Mouse (Mus musculus) spleen, adult 2 months (tissue): Measurements from ENCODE around the gene Myh9. TPM values are rescaled to one million over a fixed set of nuclear protein-coding genes. Genes with fewer than 3 reads are reported as not detected.
"Not testable (repeated sequence)": the region's sequence is repeated elsewhere in the genome, so short reads cannot be mapped to it uniquely, and the experiment has no call there.

Experiments used
- DNase-seq, 2 experiments: peaks; one replicate each; pipeline versions ENCODE4 v3.0.0 to v3.0.0-alpha.2; 2012 to 2021; ENCODE audit warnings: low spot score in 2 of 2, low read depth in 1 of 2
- H3K27ac ChIP-seq: fragments of 200-500 bp; 2 replicates; pipeline ENCODE4 v1.5.1; 2012; ENCODE audit warnings: low read length, inconsistent platforms; ENCODE audit not compliant: insufficient read depth
- H3K27me3 ChIP-seq: fragments of 200-500 bp; 2 replicates; pipeline ENCODE4 v1.6.1; 2012; ENCODE audit warnings: mild to moderate bottlenecking, moderate library complexity, low read length, inconsistent platforms; ENCODE audit not compliant: control insufficient read depth, insufficient read depth
- H3K36me3 ChIP-seq: fragments of 200-500 bp; 2 replicates; pipeline ENCODE4 v1.6.1; 2012; ENCODE audit warnings: mild to moderate bottlenecking, low read length, inconsistent platforms; ENCODE audit not compliant: control insufficient read depth, insufficient read depth
- H3K4me1 ChIP-seq: fragments of 200-500 bp; 2 replicates; pipeline ENCODE4 v1.6.1; 2011; ENCODE audit warnings: inconsistent platforms; ENCODE audit not compliant: control insufficient read depth, insufficient read depth, insufficient read length
- H3K4me3 ChIP-seq: fragments of 200-500 bp; 2 replicates; pipeline ENCODE4 v1.5.1; 2011; ENCODE audit warnings: mild to moderate bottlenecking, inconsistent platforms; ENCODE audit not compliant: insufficient read depth, insufficient read length; ENCODE audit errors: extremely low read depth
- CTCF ChIP-seq: fragments of 200-500 bp; IDR thresholded peaks from 2 replicates; pipeline ENCODE4 v1.5.1; 2011; ENCODE audit warnings: mild to moderate bottlenecking, inconsistent platforms; ENCODE audit not compliant: insufficient read depth, insufficient read length, insufficient replicate concordance; ENCODE audit errors: extremely low read depth
- POLR2A ChIP-seq: fragments of 200-500 bp; IDR thresholded peaks from 2 replicates; pipeline ENCODE4 v1.6.1; 2011; ENCODE audit warnings: low read depth, low read length, inconsistent platforms
- WGBS: fragments of 180-500 bp; shearing (Covaris S2); methylation state at CpG from one replicate; pipeline ENCODE4 v1.1.7; 2018; 5-methylcytosine and 5-hydroxymethylcytosine counted together
- polyA plus RNA-seq: library from polyadenylated mRNA; depleted of rRNA; stranded (reverse); fragments of >200 nt; gene quantifications from 2 replicates; pipeline ENCODE4 v1.2.3, GENCODE M21; 2012

Gene Myh9
- polyA plus RNA-seq, 1 experiment: 138 TPM

DNA sequence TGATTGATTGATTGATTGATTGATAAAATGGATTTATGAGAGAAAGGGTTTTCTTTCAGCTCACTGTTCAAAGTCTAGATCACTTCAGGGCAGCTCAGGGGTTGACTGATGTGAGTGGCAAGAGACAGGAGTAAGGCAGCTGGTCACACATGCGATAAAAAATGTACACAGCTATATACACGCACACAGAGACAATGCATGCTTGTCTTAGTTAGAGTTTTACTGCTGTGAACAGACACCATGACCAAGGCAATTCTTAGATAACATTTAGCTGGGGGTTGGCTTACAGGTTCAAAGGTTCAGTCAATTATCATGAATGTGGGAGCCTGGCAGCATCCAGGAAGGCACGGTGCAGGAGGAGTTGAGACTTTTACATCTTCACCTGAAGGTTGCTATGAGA, 31.0 kb upstream of the Myh9 start:
- H3K4me1 ChIP-seq: no peaks in the 10 kb centered on the region; the same call in 1 of the 2 replicates
- no peaks in the 10 kb centered on the region for H3K27me3 ChIP-seq
- DNase-seq: no peak
- H3K36me3 ChIP-seq: no peaks in the 10 kb centered on the region
- 90% methylated on average over 3 of the region's 3 CpGs for WGBS
- no peak overlapping the region for H3K4me3 ChIP-seq
- TF ChIP-seq POLR2A (no peak), CTCF (no peak)
- H3K27ac ChIP-seq: no peak overlapping the region

DNA sequence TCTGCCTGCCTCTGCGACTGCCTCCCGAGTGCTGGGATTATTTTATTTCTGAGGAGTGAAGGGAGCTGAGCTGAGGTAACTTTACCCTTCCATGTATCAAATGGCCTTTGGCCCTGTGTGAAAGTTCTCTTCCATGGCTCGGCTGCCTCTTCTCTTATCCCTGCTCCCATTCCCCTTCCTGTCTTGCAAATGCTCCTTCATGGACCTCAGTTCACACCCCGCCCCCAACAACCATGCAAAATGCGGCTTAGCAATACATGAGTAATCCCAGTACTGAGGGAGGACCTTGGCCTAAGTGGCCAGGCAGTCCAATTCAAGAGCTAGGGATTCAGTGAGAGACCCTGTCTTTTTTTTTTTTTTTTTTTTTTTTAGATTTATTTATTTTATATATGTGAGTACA, 26.4 kb upstream of the Myh9 start:
- Histone ChIP-seq H3K27me3 (no peaks in the 10 kb centered on the region), H3K27ac (no peak overlapping the region)
- 95% methylated on average over 5 of the region's 5 CpGs for WGBS

GRCm38 (mm10) chr15:77867231-77867968, 25.4 kb upstream of the Myh9 start:
- H3K27ac ChIP-seq: 0 out of 2 replicates have a peak overlapping the region, but pooled peaks have one; percentile 44
- not testable (repeated sequence) for H3K36me3 ChIP-seq, H3K27me3 ChIP-seq, H3K4me3 ChIP-seq, H3K4me1 ChIP-seq, DNase-seq
- WGBS: 75% methylated on average over 8 of the region's 10 CpGs

More for the DNA sequence above, 26.4 kb upstream of the Myh9 start:
- DNase-seq: no peak
- Histone ChIP-seq H3K4me3 (no peak overlapping the region), H3K36me3 (no peaks in the 10 kb centered on the region), H3K4me1 (no peaks in the 10 kb centered on the region; the same call in 1 of the 2 replicates)
- TF ChIP-seq CTCF (no peak), POLR2A (no peak)

- no peak for DNase-seq
- 80% methylated on average over 11 of the region's 11 CpGs for WGBS
- TF ChIP-seq CTCF (no peak), POLR2A (no peak)
- Histone ChIP-seq H3K4me3 (no peak overlapping the region), H3K4me1 (no peaks in the 10 kb centered on the region; the same call in 1 of the 2 replicates), H3K27ac (peak overlapping the region; percentile 44; the same call in 1 of the 2 replicates), H3K36me3 (no peaks in the 10 kb centered on the region), H3K27me3 (no peaks in the 10 kb centered on the region)
Observed at GRCm38 (mm10) chr15:77866583-77867220, 24.7 kb upstream of the Myh9 start.

- no peaks in the 10 kb centered on the region; the same call in 1 of the 2 replicates for H3K4me1 ChIP-seq
- no peak for DNase-seq
- TF ChIP-seq POLR2A (no peak), CTCF (no peak)
- no peaks in the 10 kb centered on the region for H3K36me3 ChIP-seq
- H3K4me3 ChIP-seq: no peak overlapping the region
- no peaks in the 10 kb centered on the region for H3K27me3 ChIP-seq
- H3K27ac ChIP-seq: no peak overlapping the region
- WGBS: 80% methylated on average over 9 of the region's 9 CpGs
Observed at GRCm38 (mm10) chr15:77864063-77864758, 22.2 kb upstream of the Myh9 start.

GRCm38 (mm10) chr15:77862991-77863972, 21.3 kb upstream of the Myh9 start:
- Histone ChIP-seq H3K27me3 (no peaks in the 10 kb centered on the region), H3K27ac (no peak overlapping the region), H3K4me3 (no peak overlapping the region), H3K36me3 (no peaks in the 10 kb centered on the region), H3K4me1 (no peaks in the 10 kb centered on the region; the same call in 1 of the 2 replicates)
- TF ChIP-seq CTCF (no peak), POLR2A (no peak)
- 86% methylated on average over 22 of the region's 22 CpGs for WGBS
- no peak for DNase-seq
